Mouse (Mus musculus) erythroblast, adult 5-6 weeks (primary cell): ENCODE data around the gene Zfp771. TPM values are rescaled to one million over a fixed set of nuclear protein-coding genes. Genes with fewer than 3 reads are reported as not detected.

Source experiments
- ATAC-seq: replicated peaks from 2 replicates; pipeline ENCODE4 v1.8.0; 2016; ENCODE audit warnings: moderate number of reproducible peaks, mild to moderate bottlenecking, moderate TSS enrichment, inconsistent platforms; ENCODE audit not compliant: poor library complexity, low FRiP score, severe bottlenecking
- total RNA-seq, 2 experiments: library from RNA; stranded (forward) in 1 of 2; stranded (reverse) in 1 of 2; fragments of 150-400 nt in 1 of 2; fragments of 200-764, 138-1000 nt in 1 of 2; gene quantifications; 2 replicates each; pipeline versions ENCODE4 v1.2.3 to v1.2.4; 2015 to 2017; ENCODE audit warnings: low replicate concordance in 2 of 2

Gene Zfp771
- total RNA-seq (2015; ENCODE audit: low replicate concordance) = 1.7 TPM in 1 of 2 replicates, not detected in the other
- 0.70 TPM in 1 of 2 replicates, not detected in the other for total RNA-seq (2017; ENCODE audit: low replicate concordance)

DNA sequence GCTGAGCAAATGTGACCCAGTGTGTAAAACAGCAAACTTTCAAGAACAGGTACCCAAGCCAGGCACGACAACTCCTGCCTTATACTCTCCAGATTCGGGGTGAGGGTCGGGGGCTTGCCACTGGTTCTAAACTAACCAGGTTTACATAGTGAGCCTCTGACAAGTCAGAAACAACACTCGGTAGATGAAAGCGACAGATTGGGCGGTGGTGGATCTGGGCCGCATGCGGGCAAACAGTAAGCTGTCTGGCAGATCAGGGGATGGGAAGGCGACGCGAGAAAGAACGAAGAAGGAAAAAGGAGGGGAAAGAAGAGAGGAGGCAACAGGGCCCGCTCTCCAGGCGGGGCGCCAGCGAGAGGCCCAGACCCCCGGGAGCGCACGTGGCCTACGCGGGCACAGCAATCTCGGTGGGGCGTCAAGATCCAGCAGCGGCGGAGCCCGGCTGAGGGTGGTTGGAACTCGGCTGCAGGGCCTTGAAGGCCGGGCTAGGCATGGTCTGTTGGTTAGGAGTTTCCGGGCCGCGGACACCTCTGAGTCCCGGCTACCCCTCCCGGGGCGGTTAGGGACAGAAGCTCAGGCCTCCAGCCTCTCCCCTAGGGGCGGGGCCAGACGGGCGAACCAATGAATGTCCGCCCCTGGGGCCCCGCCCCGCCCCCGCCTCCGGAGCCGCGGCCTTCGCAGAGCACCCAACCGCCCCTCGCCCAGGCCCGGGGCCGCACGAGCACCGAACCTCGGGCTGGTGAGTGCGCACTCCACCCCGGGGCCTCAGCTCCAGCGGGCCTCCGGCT lies at the start of gene Zfp771:
TSS of gene Zfp771 (plus strand) at position 405 of the 788 bp plus-strand sequence.
- ATAC-seq = peak; percentile 91

- ATAC-seq = no peak
These were observed 49.4 kb upstream of the Zfp771 start for GRCm38 (mm10) chr7:127194633-127195029.

DNA sequence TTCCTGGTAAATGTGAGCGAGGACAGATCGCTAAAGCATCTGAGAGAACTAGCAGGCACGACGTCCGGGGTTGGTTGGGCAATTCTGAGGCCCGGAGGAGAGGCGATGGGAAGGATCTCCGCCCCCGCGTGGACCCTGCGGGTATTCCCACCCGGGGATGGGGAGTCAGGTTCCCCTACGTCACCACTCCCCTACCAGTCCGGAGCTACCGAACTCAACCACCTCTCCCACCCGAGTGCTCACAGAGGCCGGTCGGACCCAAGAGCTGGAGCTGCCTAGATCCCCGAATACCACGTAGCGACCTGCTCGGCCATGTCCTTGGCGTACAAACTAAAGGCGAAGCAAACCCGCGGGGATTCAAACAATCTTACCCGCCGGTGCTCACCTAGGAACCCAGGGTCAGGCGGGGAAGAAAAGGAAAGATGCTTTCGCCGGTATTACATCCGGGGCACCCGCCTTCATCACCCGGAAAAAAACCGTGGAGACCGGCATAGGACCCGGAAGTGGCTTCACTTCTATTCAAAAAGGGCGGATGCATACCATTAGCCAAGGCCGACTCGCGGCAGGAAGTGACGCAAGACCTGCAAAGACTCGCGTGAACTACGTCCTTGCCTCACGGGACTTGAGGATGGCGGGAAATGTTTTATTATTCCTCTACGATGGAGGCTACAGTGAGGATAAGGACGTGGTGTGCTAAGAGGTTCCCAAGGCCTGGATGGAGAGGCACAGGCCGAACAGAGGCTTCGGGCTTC lies 48.4 kb upstream of the Zfp771 start, which contains the start of gene Cd2bp2:
TSS of gene Cd2bp2 (minus strand) at position 507 of the 752 bp plus-strand sequence.
- peak; percentile 92 for ATAC-seq

DNA sequence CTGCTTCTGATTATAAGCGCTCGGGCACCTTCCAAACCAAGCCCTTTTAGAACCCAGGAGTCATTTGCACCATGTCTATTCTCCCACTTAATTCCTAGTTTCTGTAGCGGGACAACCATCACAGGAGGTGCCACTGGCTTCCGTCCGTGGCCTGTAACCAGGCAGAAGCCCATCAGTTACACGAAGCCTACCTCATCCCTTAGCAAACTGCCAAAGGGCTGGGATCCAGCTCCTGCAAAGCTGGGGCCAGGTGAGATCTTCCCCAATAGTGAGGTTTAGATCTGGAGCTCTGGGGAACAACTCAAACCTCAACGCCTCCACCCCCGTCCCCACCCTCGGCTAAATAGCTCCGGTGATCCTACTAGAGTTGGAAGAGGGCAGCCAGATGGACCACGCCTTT lies 47.6 kb upstream of the Zfp771 start:
- peak; percentile 5; the same call in 1 of the 2 replicates for ATAC-seq

GRCm38 (mm10) chr7:127206606-127207005 lies 37.5 kb upstream of the Zfp771 start:
- ATAC-seq = peak; percentile 32

DNA sequence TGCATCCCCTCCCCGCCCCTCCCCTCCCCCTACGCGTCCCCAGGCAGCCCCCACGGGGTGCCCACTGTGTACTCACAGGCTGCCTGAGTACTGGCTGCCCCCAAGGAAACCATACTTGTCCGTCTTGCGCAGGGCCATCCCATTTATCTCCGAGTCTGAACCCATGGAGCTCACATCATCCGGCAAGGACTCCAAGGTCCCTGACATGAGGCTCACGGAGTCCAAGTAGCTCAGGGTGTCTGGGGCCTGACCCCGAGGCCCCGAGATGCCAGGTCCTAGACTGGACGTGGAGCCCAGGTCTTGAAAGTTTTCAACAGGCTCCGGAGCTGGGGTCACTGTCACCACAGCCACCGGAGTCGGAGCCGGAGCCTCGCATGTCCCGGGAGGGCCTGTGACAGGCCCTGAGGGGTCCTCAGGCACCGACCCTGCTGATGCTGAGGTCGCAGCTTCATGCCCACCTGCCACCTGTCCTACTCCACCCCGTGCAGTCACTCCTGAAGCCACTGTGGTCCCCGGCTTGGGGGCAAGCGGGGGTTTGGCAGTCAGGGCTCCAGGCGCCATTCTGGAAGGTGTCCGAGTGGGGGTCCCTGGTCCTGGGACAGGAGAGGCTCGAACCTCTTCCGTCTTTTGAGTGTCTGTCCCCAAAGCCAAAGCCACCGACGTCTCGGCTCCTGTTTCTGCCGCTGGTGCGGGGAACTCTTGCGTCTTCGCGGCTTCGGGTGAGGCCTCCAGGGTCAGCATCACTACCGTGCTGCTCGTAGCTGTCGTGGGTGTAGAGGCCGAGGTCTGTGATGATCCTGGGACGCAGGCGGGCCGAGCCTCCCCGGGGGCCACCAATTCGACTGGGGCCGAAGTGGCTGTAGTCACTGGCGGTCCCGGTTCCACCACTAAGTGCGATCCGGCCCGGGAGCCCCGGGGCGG lies 36.4 kb upstream of the Zfp771 start:
- ATAC-seq = peak; percentile 6

- no peak; the same call in 1 of the 2 replicates for ATAC-seq
These were observed 35.9 kb upstream of the Zfp771 start, which contains the start of gene Tbc1d10b for GRCm38 (mm10) chr7:127208295-127208552. Tbc1d10b (minus strand) TSS chr7:127208468.

- peak; percentile 77 for ATAC-seq
These were observed 35.3 kb upstream of the Zfp771 start, which contains the start of gene Mylpf for GRCm38 (mm10) chr7:127208553-127209438. Mylpf (plus strand) TSS chr7:127208890.

DNA sequence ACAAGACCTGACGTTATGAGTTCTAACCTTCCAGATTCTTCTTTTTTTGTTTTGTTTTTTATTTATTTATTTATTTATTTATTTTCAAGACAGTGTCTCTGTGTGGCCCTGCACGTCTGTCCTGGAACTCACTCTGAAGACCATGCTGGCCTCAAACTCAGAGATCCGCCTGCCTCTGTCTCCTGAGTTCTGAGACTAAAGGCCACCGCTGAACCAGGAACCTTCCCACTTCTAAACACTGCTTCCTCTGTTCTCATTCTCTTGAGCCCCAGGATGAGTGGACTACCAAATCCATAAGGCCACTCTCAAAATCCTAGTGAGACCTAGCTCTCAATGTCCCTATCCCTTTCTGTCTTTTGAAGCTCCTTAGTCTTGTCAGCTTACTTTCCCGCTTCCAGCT lies 34.2 kb upstream of the Zfp771 start:
- no peak for ATAC-seq

DNA sequence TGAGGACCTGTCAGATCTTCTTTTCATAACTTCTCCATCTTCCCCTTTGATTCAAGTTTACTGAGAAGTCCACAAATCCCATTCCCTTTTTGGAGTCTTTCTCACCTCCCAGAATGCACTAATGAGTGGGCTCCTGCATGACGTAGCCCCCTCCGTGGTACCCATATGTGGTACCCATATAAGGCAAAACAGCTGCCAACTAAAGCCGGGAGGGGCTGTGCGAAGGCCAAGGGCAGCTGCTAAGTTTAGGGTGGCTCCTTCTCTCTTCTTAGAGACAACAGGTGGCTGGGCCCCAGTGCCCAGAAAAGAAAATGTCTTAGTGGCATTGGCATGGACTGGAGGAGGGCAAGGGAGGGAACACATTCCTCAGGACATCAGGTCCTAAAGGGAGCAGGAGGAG lies 33.8 kb upstream of the Zfp771 start:
- ATAC-seq = no peak

DNA sequence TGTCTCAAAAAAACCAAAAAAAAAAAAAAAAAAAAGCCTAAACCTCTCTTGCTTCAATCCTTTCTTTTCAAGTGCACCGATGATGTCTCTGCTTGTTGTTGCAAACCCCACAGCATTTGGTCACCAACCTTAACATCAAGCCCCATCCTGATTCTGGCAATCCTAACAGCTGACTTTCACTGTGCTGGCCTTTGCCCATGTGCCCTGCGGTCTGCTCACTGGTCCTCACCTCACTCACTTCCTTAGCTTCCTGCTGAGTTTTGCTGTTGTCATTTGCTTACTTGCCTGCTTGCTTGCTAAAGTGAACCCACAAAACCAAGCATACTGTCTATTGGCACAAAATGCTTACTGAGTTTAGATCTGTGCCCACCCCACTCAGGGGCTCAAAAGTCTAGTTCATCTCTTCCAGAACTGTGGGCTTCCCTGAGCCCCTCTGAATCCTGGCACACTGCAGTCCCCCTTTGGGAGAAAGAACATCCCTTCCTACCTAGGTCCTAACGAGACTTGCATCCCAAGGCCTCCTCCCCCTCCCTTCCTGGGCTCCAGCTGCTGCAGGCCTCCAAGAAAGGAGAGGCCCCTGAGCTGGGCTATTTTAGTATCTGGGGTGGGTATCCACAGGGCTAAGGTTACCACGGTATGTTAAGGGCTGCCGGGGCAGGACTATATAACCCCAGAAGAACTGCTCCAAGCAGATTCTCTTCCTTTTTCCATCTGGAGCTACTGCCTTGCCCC lies 32.9 kb upstream of the Zfp771 start:
- ATAC-seq = no peak

GRCm38 (mm10) chr7:127212432-127213250 lies 31.4 kb upstream of the Zfp771 start:
- ATAC-seq = no peak

GRCm38 (mm10) chr7:127213485-127213884 lies 30.6 kb upstream of the Zfp771 start:
- peak; percentile 30; the same call in 1 of the 2 replicates for ATAC-seq

DNA sequence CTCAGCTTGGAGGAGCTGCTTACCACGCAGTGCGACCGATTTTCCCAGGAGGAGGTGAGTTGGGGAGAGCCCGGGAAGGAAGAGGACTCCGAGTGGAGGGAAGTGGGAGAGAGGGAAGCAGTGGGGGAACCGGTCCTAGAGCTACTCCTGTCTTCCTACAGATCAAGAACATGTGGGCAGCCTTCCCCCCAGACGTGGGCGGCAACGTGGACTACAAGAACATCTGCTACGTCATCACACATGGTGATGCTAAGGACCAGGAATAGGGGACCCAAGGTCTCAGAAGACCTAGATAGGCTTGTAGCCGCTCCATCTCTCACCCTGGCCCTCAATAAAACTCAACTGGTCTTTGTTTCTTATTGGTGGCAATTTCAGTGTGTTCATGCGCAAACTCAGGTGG lies 30.1 kb upstream of the Zfp771 start:
- no peak for ATAC-seq

DNA sequence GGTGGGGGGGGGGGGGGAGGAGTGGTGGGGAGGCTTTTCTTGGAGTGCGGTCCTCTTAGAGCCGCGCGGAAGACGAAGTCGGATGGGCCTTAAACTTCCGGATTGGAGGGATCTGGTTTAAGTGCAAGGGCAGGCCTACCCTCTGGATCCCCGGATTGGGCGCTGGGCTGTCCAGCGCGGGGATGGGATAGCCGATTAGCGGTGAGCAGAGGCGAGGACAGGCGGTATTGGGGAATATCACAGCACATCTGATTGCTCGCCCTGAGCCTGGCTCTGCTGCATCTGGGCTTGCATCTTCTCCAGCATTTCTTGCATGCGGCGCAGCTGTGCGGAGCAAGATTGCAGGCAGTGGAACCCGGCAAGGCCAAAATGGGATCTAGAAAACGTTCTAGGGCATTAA lies 29.6 kb upstream of the Zfp771 start:
- ATAC-seq = no peak

DNA sequence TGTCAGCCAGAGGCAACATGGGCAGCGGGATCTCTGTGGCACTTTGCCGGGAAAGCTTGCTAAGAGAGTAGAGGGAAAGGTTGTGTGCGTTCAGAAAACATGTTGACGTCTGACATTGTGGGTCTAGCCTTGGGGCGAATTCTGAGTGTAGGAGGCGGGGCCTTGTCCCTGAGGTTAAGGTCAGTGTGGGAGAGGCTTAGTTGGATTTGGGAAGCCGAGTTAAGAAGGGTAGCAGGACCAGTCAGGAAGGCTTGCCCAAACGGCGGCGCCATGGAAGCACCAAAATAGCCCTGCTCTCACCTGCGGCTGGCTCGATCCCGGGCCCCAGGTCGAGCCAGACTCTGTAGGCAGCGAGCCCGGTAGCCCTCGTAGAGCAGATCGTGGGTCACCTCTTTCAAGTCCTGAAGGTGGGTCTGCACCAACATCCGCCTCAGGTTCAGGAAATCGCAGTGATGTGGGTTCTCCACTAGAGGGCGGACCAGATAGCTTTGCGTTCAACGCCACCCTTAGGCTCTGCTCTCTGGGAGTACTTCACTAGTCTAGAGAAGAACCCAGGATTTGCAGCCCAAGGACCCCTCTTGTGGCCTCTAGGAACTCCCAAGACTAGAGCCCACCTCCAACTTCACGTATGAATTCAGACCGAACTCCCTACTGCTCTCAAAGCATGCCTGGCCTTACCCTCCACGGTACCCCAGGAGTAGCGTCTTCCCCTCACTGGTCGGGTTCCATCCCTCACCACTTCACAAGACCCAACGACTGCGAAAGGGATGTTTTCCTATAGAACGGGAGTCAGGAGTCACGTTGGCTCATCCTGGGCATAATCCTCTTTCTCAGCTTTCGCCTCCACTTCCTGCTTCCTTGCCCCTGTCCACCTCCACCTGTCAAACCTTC lies 28.8 kb upstream of the Zfp771 start:
- ATAC-seq = peak; percentile 65
